Mouse (Mus musculus) lung, adult 2 months (tissue): ENCODE results near the gene Timm8a2. TPM values are rescaled to one million over a fixed set of nuclear protein-coding genes. Genes with fewer than 3 reads are reported as not detected.

Source experiments
- DNase-seq: peaks from one replicate; pipeline ENCODE4 v3.0.0; 2022
- H3K4me1 ChIP-seq: fragments of 200-500 bp; 2 replicates; pipeline ENCODE4 v1.6.1; 2011; ENCODE audit warnings: low read length; ENCODE audit not compliant: control insufficient read depth, insufficient read depth
- H3K4me3 ChIP-seq: fragments of 200-500 bp; replicated peaks from 2 replicates; pipeline ENCODE3; 2011; ENCODE audit warnings: low read depth, mild to moderate bottlenecking, control low read depth, low read length; ENCODE audit errors: extremely low read depth
- CTCF ChIP-seq: fragments of 200-500 bp; IDR thresholded peaks from 2 replicates; pipeline ENCODE4 v1.5.1; 2011; ENCODE audit warnings: mild to moderate bottlenecking, low read length, control low read depth; ENCODE audit not compliant: insufficient read depth
- POLR2A ChIP-seq: fragments of 200-500 bp; IDR thresholded peaks from 2 replicates; pipeline ENCODE4 v1.6.1; 2011; ENCODE audit warnings: low read depth, mild to moderate bottlenecking, control low read depth, low read length, borderline replicate concordance; ENCODE audit errors: extremely low read depth
- WGBS: fragments of 180-500 bp; shearing (Covaris S2); methylation state at CpG from one replicate; pipeline ENCODE4 v1.1.7; 2018; 5-methylcytosine and 5-hydroxymethylcytosine counted together
- polyA plus RNA-seq: library from polyadenylated mRNA; depleted of rRNA; stranded (reverse); fragments of >200 nt; gene quantifications from 2 replicates; pipeline ENCODE4 v1.2.3, GENCODE M21; 2012

Gene Timm8a2
- polyA plus RNA-seq, 1 experiment: not detected

GRCm38 (mm10) chr14:122028926-122029745 lies 5.3 kb upstream of the Timm8a2 start:
- WGBS: 63% methylated on average over 11 of the region's 11 CpGs
- TF ChIP-seq POLR2A (no peak), CTCF (no peak)
- no peaks in the 10 kb centered on the region for H3K4me1 ChIP-seq
- DNase-seq: no peak
- no peak overlapping the region for H3K4me3 ChIP-seq

GRCm38 (mm10) chr14:122029851-122030250 lies 4.6 kb upstream of the Timm8a2 start:
- no peak for DNase-seq

GRCm38 (mm10) chr14:122032045-122032444 lies 2.4 kb upstream of the Timm8a2 start:
- 67% methylated on average over 2 of the region's 2 CpGs for WGBS
- Histone ChIP-seq H3K4me3 (no peak overlapping the region), H3K4me1 (no peaks in the 10 kb centered on the region)
- no peak for DNase-seq
- no peak for TF ChIP-seq POLR2A

More at GRCm38 (mm10) chr14:122029851-122030250, 4.6 kb upstream of the Timm8a2 start:
- 81% methylated on average over 4 of the region's 4 CpGs for WGBS
- no peak for TF ChIP-seq POLR2A
- no peak for TF ChIP-seq CTCF
- Histone ChIP-seq H3K4me1 (no peaks in the 10 kb centered on the region), H3K4me3 (no peak overlapping the region)

GRCm38 (mm10) chr14:122035181-122035580 lies 707 bp downstream of the Timm8a2 start:
- no peak for DNase-seq
- TF ChIP-seq CTCF: no peak
- no peak for TF ChIP-seq POLR2A
- no peak overlapping the region for H3K4me3 ChIP-seq
- WGBS: 93% methylated on average over 1 of the region's 1 CpGs
- H3K4me1 ChIP-seq: no peaks in the 10 kb centered on the region

- DNase-seq: no peak
- Histone ChIP-seq H3K4me1 (no peaks in the 10 kb centered on the region), H3K4me3 (no peak overlapping the region)
- TF ChIP-seq CTCF: no peak
- TF ChIP-seq POLR2A: no peak
- 62% methylated on average over 2 of the region's 2 CpGs for WGBS
Measured at GRCm38 (mm10) chr14:122035860-122036259, 1.4 kb downstream of the Timm8a2 start.

- H3K4me3 ChIP-seq: no peak overlapping the region
- DNase-seq: no peak
- 86% methylated on average over 13 of the region's 13 CpGs for WGBS
- no peaks in the 10 kb centered on the region for H3K4me1 ChIP-seq
- TF ChIP-seq POLR2A (no peak), CTCF (no peak)
Measured at GRCm38 (mm10) chr14:122038874-122039647, 4.6 kb downstream of the Timm8a2 start.

GRCm38 (mm10) chr14:122041413-122041825 lies 6.9 kb downstream of the Timm8a2 start:
- Histone ChIP-seq H3K4me1 (no peaks in the 10 kb centered on the region), H3K4me3 (no peak overlapping the region)
- TF ChIP-seq POLR2A: no peak
- TF ChIP-seq CTCF: no peak
- WGBS: 84% methylated on average over 3 of the region's 3 CpGs
- DNase-seq: no peak

GRCm38 (mm10) chr14:122042142-122042694 lies 7.7 kb downstream of the Timm8a2 start:
- Histone ChIP-seq H3K4me3 (no peak overlapping the region), H3K4me1 (no peaks in the 10 kb centered on the region)
- no peak for DNase-seq
- TF ChIP-seq POLR2A: no peak
- TF ChIP-seq CTCF: no peak
- WGBS: 72% methylated on average over 8 of the region's 8 CpGs

GRCm38 (mm10) chr14:122047784-122048183 lies 13.3 kb downstream of the Timm8a2 start:
- DNase-seq: no peak
- H3K4me3 ChIP-seq: no peak overlapping the region
- H3K4me1 ChIP-seq: no peaks in the 10 kb centered on the region
- TF ChIP-seq CTCF: no peak
- no peak for TF ChIP-seq POLR2A
- 87% methylated on average over 8 of the region's 8 CpGs for WGBS

GRCm38 (mm10) chr14:122048816-122049215 lies 14.3 kb downstream of the Timm8a2 start:
- Histone ChIP-seq H3K4me1 (no peaks in the 10 kb centered on the region), H3K4me3 (no peak overlapping the region)
- DNase-seq: no peak
- WGBS: 85% methylated on average over 9 of the region's 9 CpGs
- TF ChIP-seq POLR2A: no peak
- no peak for TF ChIP-seq CTCF
